In the genomic region with DNA sequence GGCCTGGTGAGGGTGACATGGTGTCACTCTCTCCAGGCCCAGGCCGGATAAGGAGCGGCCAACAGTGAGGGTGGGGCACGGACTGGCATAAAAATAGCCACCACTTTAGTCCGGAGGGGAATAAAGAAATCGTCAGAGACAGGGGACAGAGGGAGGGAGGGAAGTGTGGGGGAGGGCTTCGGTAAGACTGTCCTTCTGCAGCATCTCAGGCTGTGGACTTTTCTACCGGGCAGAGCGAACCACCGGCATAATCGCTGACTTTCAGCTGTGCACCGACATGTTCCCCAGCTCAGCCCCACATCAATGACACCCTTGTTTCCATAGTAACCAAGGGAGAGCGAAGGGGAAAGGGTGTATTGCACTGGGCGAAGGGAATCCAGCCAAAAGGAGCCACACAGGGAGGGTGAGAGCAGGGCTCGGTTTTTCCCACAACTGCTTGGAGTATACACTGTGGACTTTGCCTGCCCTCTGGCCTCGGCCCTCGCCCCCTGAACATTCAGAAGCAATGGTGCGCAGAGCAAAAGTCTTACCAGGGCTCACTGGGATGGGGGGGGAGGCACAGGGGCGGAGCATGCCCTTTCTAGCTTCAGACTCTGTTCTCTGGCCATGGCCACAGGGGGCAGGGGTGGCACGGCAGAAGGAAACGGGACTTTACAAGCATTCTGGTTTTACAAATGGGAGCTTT, we compare ENCODE assay signal across 7 mouse cellular contexts. TPM values are rescaled to one million over a fixed set of nuclear protein-coding genes. Genes with fewer than 3 reads are reported as not detected.
DNase-seq lines count a peak whose midpoint lies in the region; ATAC-seq and TF ChIP-seq lines count a peak whose summit lies in the region.

No protein-coding gene starts in this region.

- ATAC-seq in megakaryocyte-erythroid progenitor cell, adult 5-6 weeks (replicated peaks; ENCODE audit: low FRiP score, low TSS enrichment, poor library complexity, severe bottlenecking): peak; percentile 62

- no peak for TF ChIP-seq POLR2A in MEL (IDR thresholded peaks at IDR 0.05; ENCODE audit: control insufficient read depth in 1 of 2, insufficient read depth in 1 of 2, low read depth in 1 of 2, low read length in 2 of 2, poor library complexity in 1 of 2)
- TF ChIP-seq POLR2A in brain, embryonic 14.5 days (IDR thresholded peaks at IDR 0.05; ENCODE audit: borderline replicate concordance, extremely low read depth, insufficient read depth, insufficient read length, poor library complexity, severe bottlenecking): no peak

- DNase-seq in MEL (ENCODE audit: low read depth, low spot score): peak; percentile 73
- peak; percentile 92 for DNase-seq in brain, embryonic 14.5 days (ENCODE audit: low read depth)
- DNase-seq in heart, postnatal 4 days: peak; percentile 74
- DNase-seq in limb, embryonic 10.5 days (ENCODE audit: low spot score): peak; percentile 58
- DNase-seq in spleen, postnatal 10 days (ENCODE audit: low spot score in 2 of 2): peak; percentile 68 to 83

- peak overlapping the region; percentile 40 to 44 for H3K4me3 ChIP-seq in MEL (ENCODE audit: control insufficient read depth in 1 of 2, insufficient read depth in 1 of 2, low read depth in 2 of 2, low read length in 2 of 2)
- peak overlapping the region; percentile 58 for H3K4me3 ChIP-seq in erythroblast, embryonic 14.5 days (replicated peaks)
- H3K4me3 ChIP-seq in limb, embryonic 10.5 days: peak overlapping the region; percentile 46

- TF ChIP-seq CTCF in MEL (IDR thresholded peaks at IDR 0.05 in 2 of 3, conservative IDR thresholded peaks at IDR 0.05 in 1 of 3; ENCODE audit: control insufficient read depth in 1 of 3, insufficient read depth in 1 of 3, low read depth in 2 of 3, low read length in 3 of 3, poor library complexity in 1 of 3, severe bottlenecking in 1 of 3): no peak
- peak; percentile 12; the same call in 1 of the 2 replicates for TF ChIP-seq CTCF in brain, embryonic 14.5 days (IDR thresholded peaks at IDR 0.05; ENCODE audit: borderline replicate concordance, extremely low read depth, insufficient read depth, insufficient read length)

- peaks cover 0 to 25% of the 10 kb centered on the region in 2 experiments; a peak in 2 of 4 replicates for H3K36me3 ChIP-seq in MEL (ENCODE audit: control insufficient read depth in 1 of 2, insufficient read depth in 2 of 2, low read length in 2 of 2)
- no peaks in the 10 kb centered on the region for H3K36me3 ChIP-seq in erythroblast, embryonic 14.5 days (ENCODE audit: control insufficient read depth)
- H3K36me3 ChIP-seq in limb, embryonic 10.5 days: no peaks in the 10 kb centered on the region

- H3K27ac ChIP-seq in MEL (ENCODE audit: control insufficient read depth, low read depth, low read length): no peak overlapping the region
- peak overlapping the region; percentile 85 for H3K27ac ChIP-seq in limb, embryonic 10.5 days

- H3K9ac ChIP-seq in MEL (ENCODE audit: control insufficient read depth, low read depth, low read length, poor library complexity, severe bottlenecking): peak overlapping the region; percentile 21

- H3K4me1 ChIP-seq in MEL (ENCODE audit: control insufficient read depth in 1 of 2, insufficient read depth in 2 of 2, low read length in 2 of 2): peaks cover 12 to 41% of the 10 kb centered on the region in 2 experiments
- H3K4me1 ChIP-seq in erythroblast, embryonic 14.5 days (ENCODE audit: control insufficient read depth): peaks cover 69% of the 10 kb centered on the region
- peaks cover 98% of the 10 kb centered on the region for H3K4me1 ChIP-seq in limb, embryonic 10.5 days

- no peaks in the 10 kb centered on the region for H3K27me3 ChIP-seq in MEL (ENCODE audit: control insufficient read depth in 1 of 2, insufficient read depth in 2 of 2, low read length in 2 of 2)
- H3K27me3 ChIP-seq in erythroblast, embryonic 14.5 days (ENCODE audit: control insufficient read depth): peaks cover 69% of the 10 kb centered on the region
- 0 out of 2 replicates have a peak, but pooled peaks cover 5% of the 10 kb centered on the region for H3K27me3 ChIP-seq in limb, embryonic 10.5 days (ENCODE audit: low read depth, poor library complexity, severe bottlenecking)

- 2% methylated on average over 20 of the region's 20 CpGs for WGBS in limb, embryonic 10.5 days

- TF ChIP-seq RAD21 in MEL (IDR thresholded peaks at IDR 0.05; ENCODE audit: low read depth, low read length): no peak

- no peaks in the 10 kb centered on the region for H3K9me3 ChIP-seq in MEL (replicated peaks; ENCODE audit: insufficient read depth, low read length)
- no peaks in the 10 kb centered on the region for H3K9me3 ChIP-seq in erythroblast, embryonic 14.5 days (ENCODE audit: control insufficient read depth, low read length)
- H3K9me3 ChIP-seq in limb, embryonic 10.5 days (replicated peaks): no peaks in the 10 kb centered on the region

- no peak for TF ChIP-seq EP300 in MEL (IDR thresholded peaks at IDR 0.05; ENCODE audit: low read depth in 1 of 2, low read length in 2 of 2)

- no peaks in the 10 kb centered on the region; the same call in 1 of the 2 replicates for H3K79me2 ChIP-seq in MEL (ENCODE audit: control insufficient read depth, insufficient read depth, low read length, poor library complexity)

TF ChIP-seq in MEL, 35 proteins besides CTCF, POLR2A, EP300 and RAD21:
- TF ChIP-seq E2F4 (IDR thresholded peaks at IDR 0.05; ENCODE audit: borderline replicate concordance, low read depth, low read length) (no peak), SIN3A (IDR thresholded peaks at IDR 0.05; ENCODE audit: low read length) (peak; percentile 52), TAL1 (IDR thresholded peaks at IDR 0.05; ENCODE audit: low read length) (peak; percentile 57)

RNA-seq across cellular contexts. Expression of gene Trim8, which starts 27.2 kb away (rescaled TPM):
- total RNA-seq in MEL (2012; rRNA removed): 19.1 and 21.2 TPM in 2 replicates
- 10 to 100 TPM in 1 of 2 experiments, not detected in 1; 57.2 TPM for polyA plus RNA-seq in MEL (2012; ENCODE audit: insufficient read depth in 1 of 2, insufficient read length in 2 of 2, low read depth in 1 of 2, low replicate concordance in 2 of 2, missing spikeins in 1 of 2)
- 35.3 and 63.0 TPM in 2 replicates for polyA plus RNA-seq in brain, embryonic 14.5 days (2012; rRNA removed)
- 4.2 and 5.2 TPM in 2 replicates for polyA plus RNA-seq in erythroblast, embryonic 14.5 days (2012)
- 10 to 100 TPM; 50.1 to 53.8 TPM for total RNA-seq in heart, postnatal 4 days (2021)
- 13.0 and 15.2 TPM in 2 replicates for polyA plus RNA-seq in limb, embryonic 10.5 days (2016; fragmentation: Nextera tagmentation; extraction: Ambion mirVana)
- 20.8 and 22.3 TPM in 2 replicates for total RNA-seq in megakaryocyte-erythroid progenitor cell, adult 5-6 weeks (2014; fragmentation: Nextera tagmentation)
- total RNA-seq in megakaryocyte-erythroid progenitor cell, adult 5-6 weeks (2017): 9.9 and 18.2 TPM in 2 replicates

RNA-seq across cellular contexts. Expression of gene Arl3, which starts 44.3 kb away (rescaled TPM):
- total RNA-seq in MEL (2012; rRNA removed): 62.4 and 74.8 TPM in 2 replicates
- 100 to 1,000 TPM in 1 of 2 experiments, not detected in 1; 123 TPM for polyA plus RNA-seq in MEL (2012; ENCODE audit: insufficient read depth in 1 of 2, insufficient read length in 2 of 2, low read depth in 1 of 2, low replicate concordance in 2 of 2, missing spikeins in 1 of 2)
- polyA plus RNA-seq in brain, embryonic 14.5 days (2012; rRNA removed): 169 and 180 TPM in 2 replicates
- 1.5 and 3.1 TPM in 2 replicates for polyA plus RNA-seq in erythroblast, embryonic 14.5 days (2012)
- total RNA-seq in heart, postnatal 4 days (2021): 10 to 100 TPM; 29.6 to 31.1 TPM
- 164 and 173 TPM in 2 replicates for polyA plus RNA-seq in limb, embryonic 10.5 days (2016; fragmentation: Nextera tagmentation; extraction: Ambion mirVana)
- 14.2 and 17.8 TPM in 2 replicates for total RNA-seq in megakaryocyte-erythroid progenitor cell, adult 5-6 weeks (2014; fragmentation: Nextera tagmentation)
- total RNA-seq in megakaryocyte-erythroid progenitor cell, adult 5-6 weeks (2017): 22.6 and 31.7 TPM in 2 replicates

RNA-seq across cellular contexts. Expression of gene Sfxn2, which starts 44.5 kb away (rescaled TPM):
- total RNA-seq in MEL (2012; rRNA removed): 16.1 and 20.3 TPM in 2 replicates
- 10 to 100 TPM; 21.2 to 36.6 TPM for polyA plus RNA-seq in MEL (2012; ENCODE audit: insufficient read depth in 1 of 2, insufficient read length in 2 of 2, low read depth in 1 of 2, low replicate concordance in 2 of 2, missing spikeins in 1 of 2)
- polyA plus RNA-seq in brain, embryonic 14.5 days (2012; rRNA removed): 11.8 and 12.6 TPM in 2 replicates
- 0.02 and 0.06 TPM in 2 replicates for polyA plus RNA-seq in erythroblast, embryonic 14.5 days (2012)
- total RNA-seq in heart, postnatal 4 days (2021): 1 to 10 TPM; 4.6 to 6.4 TPM
- polyA plus RNA-seq in limb, embryonic 10.5 days (2016; fragmentation: Nextera tagmentation; extraction: Ambion mirVana): 19.0 and 21.7 TPM in 2 replicates
- total RNA-seq in megakaryocyte-erythroid progenitor cell, adult 5-6 weeks (2014; fragmentation: Nextera tagmentation): 10.6 and 20.1 TPM in 2 replicates
- 9.8 and 21.1 TPM in 2 replicates for total RNA-seq in megakaryocyte-erythroid progenitor cell, adult 5-6 weeks (2017)

Comparison
In these comparisons a context has a peak if more than half of its experiments do, and no peak if none do; other contexts are left out.
1. RNA of gene Arl3, which starts 44.3 kb away (polyA plus RNA-seq): 169 to 180 TPM in brain, embryonic 14.5 days, 164 to 173 TPM in limb, embryonic 10.5 days and 123 TPM in MEL; 1.5 to 3.1 TPM in erythroblast, embryonic 14.5 days; every median in the first group is over 10 times any median in the second.
2. RNA of gene Sfxn2, which starts 44.5 kb away (polyA plus RNA-seq): 21.2 to 36.6 TPM in MEL, 19.0 to 21.7 TPM in limb, embryonic 10.5 days and 11.8 to 12.6 TPM in brain, embryonic 14.5 days; 0.02 to 0.06 TPM in erythroblast, embryonic 14.5 days; every median in the first group is over 10 times any median in the second.
3. Peak in every context shown above with its lines, with median percentiles within 50 percentile points of each other: DNase-seq and H3K4me3 ChIP-seq.